Mouse (Mus musculus): ENCODE data around the gene Dusp11. TPM values are rescaled to one million over a fixed set of nuclear protein-coding genes. Genes with fewer than 3 reads are reported as not detected.
"Not testable (repeated sequence)": the region's sequence is repeated elsewhere in the genome, so short reads cannot be mapped to it uniquely, and the experiment has no call there.

Gene Dusp11
- polyA plus RNA-seq, 1 experiment from 2014 or later = 50.1 TPM

GRCm38 (mm10) chr6:85908341-85908740, 53.1 kb downstream of the Dusp11 start:
- Histone ChIP-seq H3K9ac (ENCODE audit: low read length) (no peak overlapping the region), H3K4me3 (replicated peaks; ENCODE audit: low read length) (no peak overlapping the region), H3K27me3 (ENCODE audit: control insufficient read depth, insufficient read depth, low read length) (no peaks in the 10 kb centered on the region), H3K4me1 (ENCODE audit: control insufficient read depth, insufficient read depth, low read length) (no peaks in the 10 kb centered on the region), H3K36me3 (ENCODE audit: control insufficient read depth, insufficient read depth, low read length) (no peaks in the 10 kb centered on the region), H3K4me2 (ENCODE audit: low read depth, low read length) (no peak overlapping the region), H3K9me3 (replicated peaks; ENCODE audit: control insufficient read depth, low read length) (no peaks in the 10 kb centered on the region), H3K27ac (ENCODE audit: low read length) (no peak overlapping the region)
- WGBS = 61% methylated on average over 3 of the region's 3 CpGs
- no peak for ATAC-seq (ENCODE audit: insufficient read depth, low FRiP score)

- not testable (repeated sequence) for H3K27me3 ChIP-seq (ENCODE audit: control insufficient read depth, insufficient read depth, low read length); H3K9me3 ChIP-seq (replicated peaks; ENCODE audit: control insufficient read depth, low read length); H3K27ac ChIP-seq (ENCODE audit: low read length); H3K4me3 ChIP-seq (replicated peaks; ENCODE audit: low read length); H3K4me1 ChIP-seq (ENCODE audit: control insufficient read depth, insufficient read depth, low read length); H3K36me3 ChIP-seq (ENCODE audit: control insufficient read depth, insufficient read depth, low read length); H3K9ac ChIP-seq (ENCODE audit: low read length); H3K4me2 ChIP-seq (ENCODE audit: low read depth, low read length)
- peak; percentile 21; the same call in 1 of the 2 replicates for ATAC-seq (ENCODE audit: insufficient read depth, low FRiP score)
- 69% methylated on average over 2 of the region's 2 CpGs for WGBS
These were observed 54.5 kb downstream of the Dusp11 start for GRCm38 (mm10) chr6:85906911-85907351.

GRCm38 (mm10) chr6:85904642-85905061, 56.8 kb downstream of the Dusp11 start, which contains the start of gene Nat8f4:
Gene Nat8f4 (minus strand): TSS chr6:85904884.
- not testable (repeated sequence) for H3K4me1 ChIP-seq (ENCODE audit: control insufficient read depth, insufficient read depth, low read length); H3K27ac ChIP-seq (ENCODE audit: low read length); H3K9ac ChIP-seq (ENCODE audit: low read length); H3K36me3 ChIP-seq (ENCODE audit: control insufficient read depth, insufficient read depth, low read length); H3K27me3 ChIP-seq (ENCODE audit: control insufficient read depth, insufficient read depth, low read length); H3K9me3 ChIP-seq (replicated peaks; ENCODE audit: control insufficient read depth, low read length)
- ATAC-seq (ENCODE audit: insufficient read depth, low FRiP score) = peak; percentile 62; the same call in 1 of the 2 replicates
- 10% methylated on average over 20 of the region's 20 CpGs for WGBS
- Histone ChIP-seq H3K4me3 (replicated peaks; ENCODE audit: low read length) (peak within 1 kb of the TSS; percentile 36), H3K4me2 (ENCODE audit: low read depth, low read length) (peak within 1 kb of the TSS; percentile 19; the same call in 1 of the 2 replicates)

GRCm38 (mm10) chr6:85902303-85902702, 59.2 kb downstream of the Dusp11 start:
- no peak for ATAC-seq (ENCODE audit: insufficient read depth, low FRiP score)

GRCm38 (mm10) chr6:85898596-85899475, 62.6 kb downstream of the Dusp11 start:
- not testable (repeated sequence) for H3K27me3 ChIP-seq (ENCODE audit: control insufficient read depth, insufficient read depth, low read length); H3K9me3 ChIP-seq (replicated peaks; ENCODE audit: control insufficient read depth, low read length); H3K4me3 ChIP-seq (replicated peaks; ENCODE audit: low read length); ATAC-seq (ENCODE audit: insufficient read depth, low FRiP score); H3K36me3 ChIP-seq (ENCODE audit: control insufficient read depth, insufficient read depth, low read length); H3K4me2 ChIP-seq (ENCODE audit: low read depth, low read length); H3K4me1 ChIP-seq (ENCODE audit: control insufficient read depth, insufficient read depth, low read length); H3K27ac ChIP-seq (ENCODE audit: low read length); H3K9ac ChIP-seq (ENCODE audit: low read length)
- WGBS = 75% methylated on average over 6 of the region's 8 CpGs

More at GRCm38 (mm10) chr6:85902303-85902702, 59.2 kb downstream of the Dusp11 start:
- Histone ChIP-seq H3K4me2 (ENCODE audit: low read depth, low read length) (no peak overlapping the region), H3K4me1 (ENCODE audit: control insufficient read depth, insufficient read depth, low read length) (no peaks in the 10 kb centered on the region), H3K9me3 (replicated peaks; ENCODE audit: control insufficient read depth, low read length) (no peaks in the 10 kb centered on the region), H3K27ac (ENCODE audit: low read length) (no peak overlapping the region), H3K4me3 (replicated peaks; ENCODE audit: low read length) (no peak overlapping the region), H3K36me3 (ENCODE audit: control insufficient read depth, insufficient read depth, low read length) (no peaks in the 10 kb centered on the region), H3K27me3 (ENCODE audit: control insufficient read depth, insufficient read depth, low read length) (no peaks in the 10 kb centered on the region), H3K9ac (ENCODE audit: low read length) (no peak overlapping the region)
- WGBS = 82% methylated on average over 2 of the region's 2 CpGs

GRCm38 (mm10) chr6:85895061-85895648, 66.3 kb downstream of the Dusp11 start:
- H3K36me3 ChIP-seq (ENCODE audit: control insufficient read depth, insufficient read depth, low read length); ATAC-seq (ENCODE audit: insufficient read depth, low FRiP score); H3K4me3 ChIP-seq (replicated peaks; ENCODE audit: low read length); H3K4me1 ChIP-seq (ENCODE audit: control insufficient read depth, insufficient read depth, low read length); H3K4me2 ChIP-seq (ENCODE audit: low read depth, low read length); H3K9me3 ChIP-seq (replicated peaks; ENCODE audit: control insufficient read depth, low read length); H3K27me3 ChIP-seq (ENCODE audit: control insufficient read depth, insufficient read depth, low read length); H3K27ac ChIP-seq (ENCODE audit: low read length); H3K9ac ChIP-seq (ENCODE audit: low read length): not testable (repeated sequence)
- WGBS = 74% methylated on average over 25 of the region's 25 CpGs

Other genes starting within 250 kb of the Dusp11 start
- gene Nat8f7, start 248.5 kb downstream of the Dusp11 start, polyA plus RNA-seq (2015; fragmentation: Nextera tagmentation; extraction: Ambion mirVana) = not detected in 2 replicates
- 0.08 TPM in 1 of 2 replicates, not detected in the other for gene Nat8f3, start 195.9 kb downstream of the Dusp11 start, polyA plus RNA-seq (2015; fragmentation: Nextera tagmentation; extraction: Ambion mirVana)
- not detected in 2 replicates for gene Nat8f6, start 140.7 kb downstream of the Dusp11 start, polyA plus RNA-seq (2015; fragmentation: Nextera tagmentation; extraction: Ambion mirVana)
- not detected in 2 replicates for gene Nat8f5, start 140.7 kb downstream of the Dusp11 start, polyA plus RNA-seq (2015; fragmentation: Nextera tagmentation; extraction: Ambion mirVana)
- 0.67 and 0.94 TPM in 2 replicates for gene Nat8, start 129.6 kb downstream of the Dusp11 start, polyA plus RNA-seq (2015; fragmentation: Nextera tagmentation; extraction: Ambion mirVana)
- gene Nat8f2, start 92.5 kb downstream of the Dusp11 start, polyA plus RNA-seq (2015; fragmentation: Nextera tagmentation; extraction: Ambion mirVana) = 0.04 TPM in 1 of 2 replicates, not detected in the other
- 3.8 and 4.5 TPM in 2 replicates for gene Nat8f4, start 56.8 kb downstream of the Dusp11 start, polyA plus RNA-seq (2015; fragmentation: Nextera tagmentation; extraction: Ambion mirVana)
- 28.1 and 30.8 TPM in 2 replicates for gene Tprkb, start 49.8 kb downstream of the Dusp11 start, polyA plus RNA-seq (2015; fragmentation: Nextera tagmentation; extraction: Ambion mirVana)
- 6.9 and 7.4 TPM in 2 replicates for gene Nat8f1, start 46.0 kb downstream of the Dusp11 start, polyA plus RNA-seq (2015; fragmentation: Nextera tagmentation; extraction: Ambion mirVana)
- not detected in 2 replicates for gene Figla, start 54.5 kb upstream of the Dusp11 start, polyA plus RNA-seq (2015; fragmentation: Nextera tagmentation; extraction: Ambion mirVana)
- 7.5 and 8.6 TPM in 2 replicates for gene Add2, start 67.0 kb upstream of the Dusp11 start, polyA plus RNA-seq (2015; fragmentation: Nextera tagmentation; extraction: Ambion mirVana)
- 7.2 and 10.2 TPM in 2 replicates for gene Tgfa, start 233.6 kb upstream of the Dusp11 start, polyA plus RNA-seq (2015; fragmentation: Nextera tagmentation; extraction: Ambion mirVana)